Mouse (Mus musculus) hindbrain, embryonic 12.5 days (tissue): Measurements from ENCODE around the gene Slc41a3. TPM values are rescaled to one million over a fixed set of nuclear protein-coding genes. Genes with fewer than 3 reads are reported as not detected.

Source experiments
- ATAC-seq: fragments of 200-750 bp; cut with Nextera tagmentation; 2 replicates; pipeline ENCODE4 v1.8.0; 2017; ENCODE audit warnings: moderate TSS enrichment; ENCODE audit not compliant: low FRiP score
- H3K27ac ChIP-seq: fragments of 300-500 bp; sonication (generic); 2 replicates; pipeline ENCODE4 v1.5.1; 2016; ENCODE audit warnings: mild to moderate bottlenecking
- H3K27me3 ChIP-seq: fragments of 300-500 bp; sonication (generic); 2 replicates; pipeline ENCODE4 v1.6.1; 2016; ENCODE audit warnings: mild to moderate bottlenecking
- H3K36me3 ChIP-seq: fragments of 300-500 bp; sonication (generic); 2 replicates; pipeline ENCODE4 v1.6.1; 2016; ENCODE audit warnings: mild to moderate bottlenecking
- H3K4me1 ChIP-seq: fragments of 300-500 bp; sonication (generic); 2 replicates; pipeline ENCODE4 v1.6.1; 2016
- H3K4me2 ChIP-seq: fragments of 300-500 bp; sonication (generic); replicated peaks from 2 replicates; pipeline ENCODE4 v1.6.1; 2016; ENCODE audit warnings: mild to moderate bottlenecking
- H3K4me3 ChIP-seq: fragments of 300-500 bp; sonication (generic); 2 replicates; pipeline ENCODE4 v1.5.1; 2016; ENCODE audit warnings: mild to moderate bottlenecking
- H3K9ac ChIP-seq: fragments of 300-500 bp; sonication (generic); 2 replicates; pipeline ENCODE4 v1.6.1; 2016; ENCODE audit warnings: mild to moderate bottlenecking, moderate library complexity
- H3K9me3 ChIP-seq: fragments of 300-500 bp; sonication (generic); replicated peaks from 2 replicates; pipeline ENCODE4 v1.6.1; 2016; ENCODE audit warnings: mild to moderate bottlenecking
- WGBS: fragments of 180-500 bp; shearing (Covaris S2); methylation state at CpG from one replicate; pipeline ENCODE4 v1.1.7; 2016; 5-methylcytosine and 5-hydroxymethylcytosine counted together
- polyA plus RNA-seq: library from polyadenylated mRNA; unstranded; fragments of >200 nt; fragmentation: Nextera tagmentation; extraction: Ambion mirVana; gene quantifications from 2 replicates; pipeline ENCODE4 v1.2.1, GENCODE M21; 2016

Slc41a3 gene
- polyA plus RNA-seq, 1 experiment from 2014 or later: 3.6 TPM

GRCm38 (mm10) chr6:90662148-90662547, 57.6 kb downstream of the Slc41a3 start:
- Histone ChIP-seq H3K36me3 (peaks cover 55% of the 10 kb centered on the region), H3K9ac (no peak overlapping the region), H3K9me3 (no peaks in the 10 kb centered on the region), H3K27ac (no peak overlapping the region), H3K4me2 (no peak overlapping the region), H3K4me1 (0 out of 2 replicates have a peak, but pooled peaks cover 6% of the 10 kb centered on the region), H3K27me3 (no peaks in the 10 kb centered on the region), H3K4me3 (no peak overlapping the region)
- WGBS: 99% methylated on average over 5 of the region's 5 CpGs
- peak; percentile 20; the same call in 1 of the 2 replicates for ATAC-seq

- Histone ChIP-seq H3K36me3 (peaks cover 71% of the 10 kb centered on the region), H3K9ac (no peak overlapping the region), H3K4me3 (no peak overlapping the region), H3K27ac (no peak overlapping the region), H3K4me2 (no peak overlapping the region), H3K4me1 (0 out of 2 replicates have a peak, but pooled peaks cover 6% of the 10 kb centered on the region), H3K9me3 (no peaks in the 10 kb centered on the region), H3K27me3 (no peaks in the 10 kb centered on the region)
- WGBS: 77% methylated on average over 11 of the region's 11 CpGs
- ATAC-seq: no peak
Observed at GRCm38 (mm10) chr6:90663736-90664135, 59.2 kb downstream of the Slc41a3 start.

- Histone ChIP-seq H3K27me3 (no peaks in the 10 kb centered on the region), H3K4me3 (no peak overlapping the region), H3K9ac (no peak overlapping the region), H3K9me3 (no peaks in the 10 kb centered on the region), H3K4me2 (no peak overlapping the region), H3K36me3 (peaks cover 94% of the 10 kb centered on the region), H3K4me1 (no peaks in the 10 kb centered on the region), H3K27ac (no peak overlapping the region)
- no peak for ATAC-seq
- 89% methylated on average over 9 of the region's 9 CpGs for WGBS
Observed at GRCm38 (mm10) chr6:90668693-90669092, 64.2 kb downstream of the Slc41a3 start.

GRCm38 (mm10) chr6:90678759-90679158, 74.2 kb downstream of the Slc41a3 start:
- WGBS: 74% methylated on average over 4 of the region's 4 CpGs
- no peak overlapping the region for H3K4me3 ChIP-seq
- no peak overlapping the region for H3K9ac ChIP-seq
- no peak overlapping the region; the same call in 1 of the 2 replicates for H3K27ac ChIP-seq
- H3K9me3 ChIP-seq: no peaks in the 10 kb centered on the region
- H3K27me3 ChIP-seq: no peaks in the 10 kb centered on the region
- ATAC-seq: no peak
- peaks cover 72% of the 10 kb centered on the region for H3K36me3 ChIP-seq
- H3K4me2 ChIP-seq: no peak overlapping the region
- no peaks in the 10 kb centered on the region for H3K4me1 ChIP-seq

- Histone ChIP-seq H3K36me3 (peaks cover 62% of the 10 kb centered on the region), H3K4me1 (peaks cover 3% of the 10 kb centered on the region; the same call in 1 of the 2 replicates), H3K4me3 (no peak overlapping the region), H3K9ac (no peak overlapping the region), H3K27ac (no peak overlapping the region), H3K9me3 (no peaks in the 10 kb centered on the region), H3K27me3 (no peaks in the 10 kb centered on the region), H3K4me2 (no peak overlapping the region)
- 86% methylated on average over 12 of the region's 12 CpGs for WGBS
- no peak for ATAC-seq
Observed at GRCm38 (mm10) chr6:90680401-90680800, 75.9 kb downstream of the Slc41a3 start.

- Histone ChIP-seq H3K9ac (no peak overlapping the region), H3K9me3 (no peaks in the 10 kb centered on the region), H3K4me2 (no peak overlapping the region), H3K4me3 (no peak overlapping the region), H3K4me1 (peaks cover 8% of the 10 kb centered on the region; the same call in 1 of the 2 replicates), H3K27ac (no peak overlapping the region), H3K36me3 (peaks cover 40% of the 10 kb centered on the region), H3K27me3 (no peaks in the 10 kb centered on the region)
- 85% methylated on average over 3 of the region's 3 CpGs for WGBS
- no peak for ATAC-seq
Observed at GRCm38 (mm10) chr6:90683831-90684532, 79.5 kb downstream of the Slc41a3 start.

GRCm38 (mm10) chr6:90686812-90687211, 82.3 kb downstream of the Slc41a3 start:
- H3K9me3 ChIP-seq: no peaks in the 10 kb centered on the region
- WGBS: 60% methylated on average over 1 of the region's 1 CpGs
- H3K9ac ChIP-seq: no peak overlapping the region
- no peak overlapping the region for H3K4me3 ChIP-seq
- H3K27ac ChIP-seq: no peak overlapping the region
- no peaks in the 10 kb centered on the region for H3K27me3 ChIP-seq
- ATAC-seq: no peak
- peaks cover 47% of the 10 kb centered on the region for H3K36me3 ChIP-seq
- no peak overlapping the region for H3K4me2 ChIP-seq
- peaks cover 8% of the 10 kb centered on the region; the same call in 1 of the 2 replicates for H3K4me1 ChIP-seq

- H3K9me3 ChIP-seq: no peaks in the 10 kb centered on the region
- no peaks in the 10 kb centered on the region for H3K27me3 ChIP-seq
- H3K36me3 ChIP-seq: peaks cover 57% of the 10 kb centered on the region
- H3K4me3 ChIP-seq: no peak overlapping the region
- 95% methylated on average over 6 of the region's 6 CpGs for WGBS
- H3K4me2 ChIP-seq: no peak overlapping the region
- ATAC-seq: no peak
- no peak overlapping the region for H3K9ac ChIP-seq
- peaks cover 8% of the 10 kb centered on the region; the same call in 1 of the 2 replicates for H3K4me1 ChIP-seq
- no peak overlapping the region for H3K27ac ChIP-seq
Observed at GRCm38 (mm10) chr6:90688003-90688402, 83.5 kb downstream of the Slc41a3 start.

GRCm38 (mm10) chr6:90688742-90689141, 84.2 kb downstream of the Slc41a3 start:
- ATAC-seq: no peak
- Histone ChIP-seq H3K4me3 (no peak overlapping the region), H3K27ac (no peak overlapping the region), H3K9ac (no peak overlapping the region), H3K9me3 (no peaks in the 10 kb centered on the region), H3K36me3 (peaks cover 63% of the 10 kb centered on the region), H3K4me1 (peaks cover 8% of the 10 kb centered on the region; the same call in 1 of the 2 replicates), H3K27me3 (no peaks in the 10 kb centered on the region), H3K4me2 (no peak overlapping the region)
- 76% methylated on average over 3 of the region's 3 CpGs for WGBS

- Histone ChIP-seq H3K36me3 (peaks cover 65% of the 10 kb centered on the region), H3K27me3 (no peaks in the 10 kb centered on the region), H3K4me3 (no peak overlapping the region), H3K27ac (no peak overlapping the region), H3K9ac (no peak overlapping the region), H3K4me1 (peaks cover 8% of the 10 kb centered on the region; the same call in 1 of the 2 replicates), H3K4me2 (no peak overlapping the region), H3K9me3 (no peaks in the 10 kb centered on the region)
- 92% methylated on average over 10 of the region's 10 CpGs for WGBS
- ATAC-seq: 0 out of 2 replicates have a peak, but pooled peaks have one; percentile 3
Observed at GRCm38 (mm10) chr6:90689500-90689899, 85.0 kb downstream of the Slc41a3 start.

- Histone ChIP-seq H3K4me3 (no peak overlapping the region), H3K27ac (no peak overlapping the region), H3K9me3 (no peaks in the 10 kb centered on the region), H3K4me2 (no peak overlapping the region), H3K9ac (no peak overlapping the region), H3K36me3 (peaks cover 65% of the 10 kb centered on the region), H3K4me1 (no peaks in the 10 kb centered on the region), H3K27me3 (no peaks in the 10 kb centered on the region)
- WGBS: 80% methylated on average over 2 of the region's 2 CpGs
- no peak for ATAC-seq
Observed at GRCm38 (mm10) chr6:90691935-90692334, 87.4 kb downstream of the Slc41a3 start.

- H3K9ac ChIP-seq: no peak overlapping the region
- H3K9me3 ChIP-seq: no peaks in the 10 kb centered on the region
- H3K27ac ChIP-seq: no peak overlapping the region
- no peaks in the 10 kb centered on the region for H3K27me3 ChIP-seq
- H3K36me3 ChIP-seq: peaks cover 65% of the 10 kb centered on the region
- H3K4me1 ChIP-seq: no peaks in the 10 kb centered on the region
- H3K4me2 ChIP-seq: no peak overlapping the region
- H3K4me3 ChIP-seq: no peak overlapping the region
- WGBS: 87% methylated on average over 2 of the region's 2 CpGs
- ATAC-seq: no peak
Observed at GRCm38 (mm10) chr6:90692404-90692803, 87.9 kb downstream of the Slc41a3 start.

- ATAC-seq: no peak
- Histone ChIP-seq H3K27ac (no peak overlapping the region), H3K4me1 (peaks cover 23% of the 10 kb centered on the region), H3K27me3 (no peaks in the 10 kb centered on the region), H3K9ac (no peak overlapping the region), H3K9me3 (no peaks in the 10 kb centered on the region), H3K36me3 (peaks cover 38% of the 10 kb centered on the region), H3K4me2 (no peak overlapping the region), H3K4me3 (no peak overlapping the region)
- 89% methylated on average over 1 of the region's 1 CpGs for WGBS
Observed at GRCm38 (mm10) chr6:90695754-90696153, 91.2 kb downstream of the Slc41a3 start.
